Mouse (Mus musculus) large intestine, adult 2 months (tissue): ENCODE results near the gene Fam78a. TPM values are rescaled to one million over a fixed set of nuclear protein-coding genes. Genes with fewer than 3 reads are reported as not detected.
"Not testable (repeated sequence)": the region's sequence is repeated elsewhere in the genome, so short reads cannot be mapped to it uniquely, and the experiment has no call there.

Source experiments
- DNase-seq: peaks from one replicate; pipeline ENCODE4 v3.0.0-alpha.2; 2012; ENCODE audit warnings: low read depth, low spot score
- WGBS: fragments of 180-500 bp; shearing (Covaris S2); methylation state at CpG from one replicate; pipeline ENCODE4 v1.1.7; 2018; 5-methylcytosine and 5-hydroxymethylcytosine counted together
- polyA plus RNA-seq: library from polyadenylated mRNA; depleted of rRNA; stranded (reverse); fragments of >200 nt; gene quantifications from 2 replicates; pipeline ENCODE4 v1.2.3, GENCODE M21; 2012

The Fam78a gene
- polyA plus RNA-seq, 1 experiment = 9.8 TPM

DNA sequence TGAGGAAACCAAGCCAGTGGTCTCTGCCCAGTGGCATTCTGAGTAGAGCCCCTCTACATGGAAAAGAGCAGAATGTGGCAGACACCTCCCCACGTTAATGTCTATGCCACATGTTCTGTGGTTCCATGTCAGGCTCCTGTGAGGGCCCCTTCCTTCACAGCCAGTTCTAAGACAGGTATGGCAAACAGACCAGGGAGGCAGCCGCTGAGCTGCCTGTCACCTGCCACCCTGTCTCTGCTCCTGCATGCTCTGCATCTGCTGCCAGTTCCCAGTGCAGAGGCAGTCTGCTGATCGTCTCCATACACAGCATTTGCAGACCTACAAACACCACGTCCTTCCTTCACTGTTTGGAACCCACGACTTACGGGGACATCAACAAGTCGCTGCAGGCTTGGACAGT, 32.2 kb downstream of the Fam78a start:
- no peak for DNase-seq
- WGBS = 96% methylated on average over 7 of the region's 7 CpGs

DNA sequence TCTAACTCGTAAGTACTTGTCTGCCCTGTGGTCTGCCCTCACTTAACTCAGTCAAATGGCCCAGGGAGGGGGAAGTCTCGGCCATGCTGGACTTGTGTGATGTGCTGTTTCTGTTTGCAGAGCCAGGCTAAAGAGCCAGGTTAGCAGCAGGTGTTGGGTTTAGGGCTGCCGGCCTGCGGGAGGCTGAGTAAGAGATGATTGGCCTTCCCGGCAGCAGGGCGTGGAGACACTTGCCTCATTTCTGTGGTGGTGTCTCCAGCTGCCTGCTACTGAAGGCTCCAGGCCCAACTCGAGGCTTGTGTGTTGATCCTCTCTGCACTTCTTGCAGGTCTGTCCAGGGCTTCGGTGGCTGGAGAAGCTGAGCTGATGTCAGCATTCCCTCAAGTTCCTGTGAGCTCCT, 32.9 kb downstream of the Fam78a start:
- 49% methylated on average over 8 of the region's 8 CpGs for WGBS
- no peak for DNase-seq

DNA sequence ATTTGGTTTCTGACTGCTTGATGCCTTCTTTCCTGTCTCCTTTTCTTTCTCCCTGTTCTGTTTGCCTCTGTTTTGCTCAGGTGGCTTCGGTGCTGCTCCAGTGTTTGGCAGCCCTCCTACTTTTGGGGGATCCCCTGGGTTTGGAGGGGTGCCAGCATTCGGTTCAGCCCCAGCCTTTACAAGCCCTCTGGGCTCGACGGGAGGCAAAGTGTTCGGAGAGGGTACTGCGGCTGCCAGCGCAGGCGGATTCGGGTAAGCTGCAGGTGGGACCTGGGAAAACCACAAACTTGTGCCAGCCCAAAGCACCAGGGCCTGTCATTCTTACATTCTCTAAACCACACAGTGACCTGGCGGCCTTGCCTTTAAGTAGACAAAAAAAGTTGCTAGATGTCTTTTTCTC, 37.3 kb downstream of the Fam78a start:
- WGBS = 84% methylated on average over 10 of the region's 10 CpGs
- no peak for DNase-seq

DNA sequence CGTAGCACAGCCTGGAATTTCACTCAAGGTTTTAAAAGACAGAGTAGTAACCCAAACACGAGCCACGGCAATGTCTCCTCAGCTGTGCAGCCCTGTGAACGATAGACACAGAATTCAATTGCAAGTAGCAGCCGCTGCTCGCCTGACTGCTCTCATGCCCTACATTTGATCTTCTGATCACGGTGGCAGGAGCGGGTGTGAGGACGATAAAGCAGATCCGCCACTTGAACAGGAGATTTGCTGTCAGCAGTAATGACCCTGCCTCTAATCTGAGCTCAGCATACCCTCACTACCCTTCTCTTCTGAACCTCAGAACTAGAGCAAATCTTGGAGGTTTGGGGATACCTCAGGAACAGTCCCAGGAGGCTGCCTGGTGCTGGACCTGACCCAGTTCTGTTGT, 38.6 kb downstream of the Fam78a start:
- 84% methylated on average over 10 of the region's 10 CpGs for WGBS

DNA sequence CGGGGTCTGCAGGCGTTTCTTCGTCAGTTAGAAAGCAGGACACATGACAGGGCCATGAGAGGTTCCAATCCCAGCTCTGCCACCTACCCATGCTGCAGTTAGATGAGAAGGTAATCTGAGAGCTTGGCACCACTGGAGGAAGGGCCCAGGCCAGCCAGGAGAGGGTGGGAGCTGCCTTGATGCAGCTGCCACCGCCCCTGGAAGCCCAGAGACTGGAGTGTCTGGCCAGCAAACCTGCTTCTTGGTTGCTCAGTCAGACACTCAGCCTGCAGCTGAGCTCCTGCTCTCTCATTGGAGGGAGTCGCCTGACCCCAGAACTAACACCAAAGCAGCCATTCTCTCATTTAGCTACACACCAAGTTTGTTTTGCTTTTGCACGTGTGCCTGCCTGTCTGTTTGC, 39.3 kb downstream of the Fam78a start:
- DNase-seq = no peak
- WGBS = 78% methylated on average over 6 of the region's 6 CpGs

More for the DNA sequence above, 38.6 kb downstream of the Fam78a start:
- no peak for DNase-seq

DNA sequence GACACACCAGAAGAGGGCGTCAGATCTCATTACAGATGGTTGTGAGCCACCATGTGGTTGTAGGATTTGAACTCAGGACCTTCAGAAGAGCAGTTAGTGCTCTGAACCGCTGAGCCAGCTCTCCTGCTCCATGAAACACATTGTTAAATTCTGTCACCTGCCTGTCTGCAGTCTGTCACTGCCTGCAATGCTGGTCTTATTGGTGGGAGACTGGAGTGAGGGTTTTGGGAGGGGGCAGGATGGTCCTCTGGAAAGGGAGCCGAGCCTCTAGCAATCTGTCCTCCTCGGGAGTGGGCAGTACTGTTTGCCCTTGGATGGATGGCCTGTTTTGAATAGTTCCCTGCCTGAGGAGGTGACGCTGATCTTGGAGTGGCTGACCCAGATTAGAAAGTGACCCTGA, 40.8 kb downstream of the Fam78a start:
- 77% methylated on average over 5 of the region's 5 CpGs for WGBS
- no peak for DNase-seq

DNA sequence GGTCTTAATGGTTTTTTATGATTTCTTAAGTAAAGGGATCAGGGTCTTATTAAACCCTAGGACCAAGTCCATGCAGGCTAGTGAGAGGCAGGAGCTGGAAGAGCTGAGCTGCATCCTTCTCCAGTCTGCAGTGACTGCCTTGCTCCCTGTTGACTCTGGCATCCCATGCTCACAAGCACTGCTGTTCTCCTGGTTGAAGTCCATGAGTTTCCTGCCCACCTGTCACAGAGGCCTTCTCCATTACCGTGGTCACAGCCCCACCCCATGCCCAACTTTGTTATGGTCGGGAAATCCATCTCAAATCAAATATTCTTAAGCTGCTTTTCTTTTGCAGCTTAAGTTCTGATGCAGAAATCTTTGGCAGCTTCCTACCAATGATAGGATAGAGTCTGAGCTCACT, 43.6 kb downstream of the Fam78a start:
- DNase-seq = no peak
- WGBS = 83% methylated on average over 2 of the region's 2 CpGs

DNA sequence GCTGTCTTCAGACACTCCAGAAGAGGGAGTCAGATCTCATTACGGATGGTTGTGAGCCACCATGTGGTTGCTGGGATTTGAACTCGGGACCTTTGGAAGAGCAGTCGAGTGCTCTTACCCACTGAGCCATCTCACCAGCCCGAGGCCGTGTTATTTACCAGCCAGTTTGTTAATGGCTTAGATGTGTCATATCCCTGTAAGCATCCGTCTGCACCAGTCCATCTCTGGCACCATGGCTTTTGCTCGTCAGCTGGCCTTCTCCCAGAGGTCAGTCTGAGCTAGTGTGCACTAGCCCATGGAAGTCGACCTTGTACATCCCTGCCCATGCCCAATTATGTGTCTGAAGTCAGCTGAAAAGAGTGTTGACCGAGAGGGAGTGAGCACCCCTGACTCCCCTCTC, 44.0 kb downstream of the Fam78a start:
- DNase-seq = not testable (repeated sequence)
- 91% methylated on average over 9 of the region's 9 CpGs for WGBS

DNA sequence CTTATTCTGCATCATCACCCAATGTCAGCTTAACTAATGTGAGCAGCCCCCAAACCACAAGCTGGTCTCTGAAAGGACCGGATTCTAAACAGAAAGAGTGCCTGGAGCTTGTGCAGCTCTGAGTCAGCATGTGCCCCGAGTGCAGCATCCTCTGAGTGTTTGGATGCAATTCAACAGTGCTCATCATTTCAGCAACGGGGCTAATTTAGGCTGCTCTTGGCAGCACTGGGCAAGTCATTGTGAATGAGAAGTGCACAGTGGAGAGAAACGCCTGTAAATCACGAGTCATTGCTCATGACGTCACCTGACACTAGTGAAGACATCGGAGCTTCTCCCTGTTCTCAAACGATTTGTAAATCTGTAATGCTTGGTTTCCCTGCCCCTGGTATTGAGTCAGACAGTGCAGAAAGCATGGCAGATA, 46.0 kb downstream of the Fam78a start:
- 67% methylated on average over 8 of the region's 8 CpGs for WGBS
- no peak for DNase-seq

DNA sequence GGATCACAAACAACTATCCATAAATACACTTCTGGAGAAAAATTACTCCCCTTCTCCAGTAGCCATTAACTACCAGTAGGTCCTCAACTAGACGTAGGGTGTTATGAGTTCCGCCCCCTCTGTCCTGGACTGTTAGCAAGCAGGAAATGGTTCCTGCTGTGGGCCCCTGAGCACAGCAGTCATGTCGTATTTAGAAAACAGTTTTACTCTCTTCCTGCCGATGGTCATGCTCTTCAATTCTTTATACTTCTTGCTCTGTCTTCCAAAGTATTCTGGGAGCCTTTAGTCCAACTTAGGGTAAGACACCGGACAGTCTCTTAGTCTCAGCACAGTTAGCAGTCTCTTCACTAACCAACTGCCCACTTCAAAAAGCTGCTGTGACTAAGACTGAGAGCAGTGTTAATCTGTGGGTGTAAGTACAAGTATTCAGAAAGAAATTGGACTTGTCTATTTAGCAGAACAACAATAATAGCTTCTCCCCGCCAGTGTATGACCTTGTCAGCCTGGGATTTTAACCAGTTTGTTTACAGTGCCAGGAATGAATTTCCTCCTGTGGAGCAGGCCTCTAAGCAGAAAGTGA, 47.3 kb downstream of the Fam78a start:
- no peak for DNase-seq
- WGBS = 60% methylated on average over 6 of the region's 6 CpGs

DNA sequence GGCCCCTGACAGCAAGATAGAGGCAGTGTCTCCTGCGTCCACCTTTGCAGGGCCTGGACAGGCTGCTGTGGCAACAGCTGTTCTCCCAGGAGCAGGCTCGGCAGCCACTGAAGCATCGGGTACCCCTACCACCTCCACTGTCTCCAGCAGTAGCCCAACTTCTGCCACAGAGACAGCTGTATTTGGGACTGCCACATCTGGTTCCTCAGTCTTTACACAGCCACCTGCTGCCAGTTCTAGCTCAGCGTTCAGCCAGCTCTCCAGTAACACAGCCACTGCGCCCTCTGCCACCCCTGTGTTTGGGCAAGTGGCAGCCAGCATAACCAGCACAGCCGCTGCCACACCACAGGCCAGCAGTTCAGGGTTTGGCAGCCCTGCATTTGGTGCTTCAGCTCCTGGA, 50.5 kb downstream of the Fam78a start:
- DNase-seq = no peak
- WGBS = 91% methylated on average over 6 of the region's 6 CpGs

DNA sequence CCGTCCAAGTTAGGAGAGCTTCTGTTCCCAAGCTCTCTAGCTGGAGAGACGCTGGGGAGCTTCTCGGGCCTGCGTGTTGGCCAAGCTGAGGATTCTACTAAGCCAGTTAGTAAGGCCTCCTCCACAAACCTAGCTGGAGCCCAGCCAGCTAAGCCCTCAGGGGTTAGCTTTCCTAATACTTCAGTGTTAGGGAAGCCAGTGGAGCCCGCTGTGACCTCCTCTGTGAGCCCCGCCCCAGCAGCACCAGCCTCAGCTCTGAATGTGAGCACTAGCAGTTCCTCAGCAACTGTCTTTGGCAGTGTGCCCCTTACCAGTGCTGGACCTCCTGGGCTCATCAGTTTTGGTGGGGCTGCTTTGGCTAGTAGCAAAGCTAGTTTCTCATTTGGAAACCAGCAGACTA, 51.2 kb downstream of the Fam78a start:
- no peak for DNase-seq
- 95% methylated on average over 6 of the region's 6 CpGs for WGBS

DNA sequence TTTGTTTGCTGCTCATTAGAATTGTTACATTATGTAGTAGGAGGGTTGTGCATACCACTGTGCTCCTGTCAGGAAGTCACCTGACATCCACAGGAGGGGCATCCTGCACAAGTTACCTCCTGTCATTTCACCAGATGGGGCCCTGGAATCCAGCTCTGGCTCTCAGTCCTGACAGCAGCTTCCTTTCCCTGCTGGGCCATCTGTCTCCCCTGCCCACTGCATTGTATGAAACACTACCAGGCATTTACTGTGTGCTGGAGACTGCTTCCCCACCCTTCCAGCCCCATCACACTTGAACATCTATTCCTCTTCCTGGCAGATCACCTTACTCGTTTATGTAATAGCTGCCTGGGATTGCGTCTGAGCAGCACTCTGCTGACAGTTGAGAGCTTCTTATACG, 55.0 kb downstream of the Fam78a start:
- 83% methylated on average over 3 of the region's 3 CpGs for WGBS
- no peak for DNase-seq

DNA sequence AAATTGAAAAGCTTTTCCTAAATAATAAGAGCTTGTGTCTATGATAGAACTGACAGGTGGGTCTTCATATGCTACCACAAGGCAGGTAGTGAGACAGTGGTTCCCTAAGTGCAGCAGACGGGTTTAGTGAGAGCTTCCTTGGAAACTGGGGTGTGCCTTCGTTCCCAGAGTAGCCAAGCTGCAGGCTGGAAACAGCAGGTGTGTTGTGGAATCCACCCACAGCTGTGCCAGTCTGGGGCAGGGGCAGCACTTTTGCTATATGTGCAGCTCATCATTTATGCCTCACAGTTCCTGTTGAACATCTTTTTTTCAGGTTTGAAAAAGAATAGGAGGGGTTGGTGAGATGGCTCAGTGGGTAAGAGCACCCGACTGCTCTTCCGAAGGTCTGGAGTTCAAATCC, 60.3 kb downstream of the Fam78a start:
- 89% methylated on average over 4 of the region's 4 CpGs for WGBS
- no peak for DNase-seq

DNA sequence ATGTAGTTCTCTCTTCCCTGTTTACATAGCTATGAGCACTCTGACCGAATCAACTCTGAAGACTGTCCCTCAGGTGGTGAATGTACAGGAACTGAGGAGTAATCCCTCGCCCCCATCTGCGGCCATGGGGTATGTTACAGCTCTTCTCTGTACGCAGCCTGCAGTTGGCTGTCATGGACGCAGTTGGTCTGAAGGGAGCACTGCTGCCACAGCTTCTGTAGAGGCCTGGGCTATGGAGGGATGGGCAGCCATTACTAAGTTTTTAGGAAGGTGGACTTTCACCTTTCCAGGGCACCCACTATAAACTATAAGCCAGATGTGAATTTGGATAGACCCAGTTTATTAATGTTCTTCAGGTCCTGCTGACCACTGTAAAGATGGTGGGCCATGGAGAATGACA, 64.4 kb downstream of the Fam78a start:
- WGBS = 94% methylated on average over 5 of the region's 5 CpGs
- DNase-seq = no peak

DNA sequence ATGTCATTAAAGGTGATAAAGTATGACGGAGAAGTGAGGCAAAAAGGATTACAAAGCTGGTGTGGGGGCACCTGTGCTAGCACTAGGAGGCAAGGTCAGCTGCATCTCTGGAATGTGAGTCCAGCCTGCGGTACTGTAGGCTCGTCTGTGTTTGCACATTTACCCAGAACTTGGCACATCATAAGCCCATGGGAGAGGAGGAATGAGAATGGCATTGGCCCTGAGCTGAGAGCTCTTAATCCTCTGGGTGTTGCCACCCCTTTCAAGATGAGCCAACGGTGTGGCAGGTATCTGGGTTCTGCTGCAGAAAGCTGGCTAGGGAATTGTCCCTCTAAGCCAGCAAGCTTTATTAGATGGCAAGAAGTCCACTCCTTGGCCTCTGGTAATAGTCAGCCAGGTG, 65.0 kb downstream of the Fam78a start:
- 64% methylated on average over 4 of the region's 4 CpGs for WGBS
- no peak for DNase-seq

DNA sequence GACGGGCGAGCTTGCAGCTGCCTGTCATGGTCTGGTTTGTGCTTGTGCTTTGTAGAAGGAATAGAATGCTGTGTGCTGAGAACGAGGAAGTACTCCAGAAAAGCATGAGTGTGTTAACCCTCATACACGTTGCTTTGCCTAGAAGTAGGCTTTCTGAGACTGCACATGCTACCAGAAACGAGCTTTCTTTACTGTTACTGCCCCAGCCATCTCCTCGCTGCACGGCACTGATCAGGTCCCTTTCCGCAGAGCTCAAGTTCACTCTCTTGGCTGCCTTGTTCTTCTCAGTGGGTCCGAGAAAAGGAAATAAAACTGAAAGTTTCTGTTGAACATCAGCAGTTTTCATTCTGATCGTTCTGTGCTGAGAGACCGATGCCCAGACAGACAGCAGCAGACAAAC, 75.9 kb downstream of the Fam78a start:
- 84% methylated on average over 11 of the region's 11 CpGs for WGBS
- DNase-seq = no peak

DNA sequence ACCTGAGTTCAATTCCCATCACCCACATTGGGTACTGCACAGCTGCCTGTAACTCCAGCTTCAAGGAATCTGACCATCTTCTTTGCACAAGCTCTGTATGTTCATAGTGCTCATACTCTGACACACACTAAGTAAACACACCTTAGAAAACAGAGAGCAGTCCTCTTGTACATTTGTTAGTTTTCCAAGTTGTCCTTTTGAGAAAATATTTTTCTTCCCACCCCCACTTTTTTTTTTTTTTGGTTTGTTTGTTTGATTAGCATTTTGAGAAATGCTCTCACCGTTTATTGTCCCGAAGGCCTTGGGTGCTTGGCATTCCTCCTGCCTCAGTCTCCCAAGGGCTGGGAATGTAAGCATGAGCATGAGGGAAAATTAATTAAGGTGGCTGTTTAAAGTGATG, 76.3 kb downstream of the Fam78a start:
- WGBS = 78% methylated on average over 2 of the region's 2 CpGs
- DNase-seq = no peak
